Mouse (Mus musculus) bone marrow macrophage, adult 2 months (primary cell): ENCODE measurements around the gene Hmgcl.

ENCODE experiments used
- CTCF ChIP-seq: IDR thresholded peaks from 2 replicates; pipeline ENCODE4 v1.5.1; 2012; ENCODE audit warnings: low read depth, mild to moderate bottlenecking, low read length, moderate library complexity
- POLR2A ChIP-seq: IDR thresholded peaks from 2 replicates; pipeline ENCODE4 v1.6.1; 2012; ENCODE audit warnings: mild to moderate bottlenecking, low read depth, low read length, borderline replicate concordance

DNA sequence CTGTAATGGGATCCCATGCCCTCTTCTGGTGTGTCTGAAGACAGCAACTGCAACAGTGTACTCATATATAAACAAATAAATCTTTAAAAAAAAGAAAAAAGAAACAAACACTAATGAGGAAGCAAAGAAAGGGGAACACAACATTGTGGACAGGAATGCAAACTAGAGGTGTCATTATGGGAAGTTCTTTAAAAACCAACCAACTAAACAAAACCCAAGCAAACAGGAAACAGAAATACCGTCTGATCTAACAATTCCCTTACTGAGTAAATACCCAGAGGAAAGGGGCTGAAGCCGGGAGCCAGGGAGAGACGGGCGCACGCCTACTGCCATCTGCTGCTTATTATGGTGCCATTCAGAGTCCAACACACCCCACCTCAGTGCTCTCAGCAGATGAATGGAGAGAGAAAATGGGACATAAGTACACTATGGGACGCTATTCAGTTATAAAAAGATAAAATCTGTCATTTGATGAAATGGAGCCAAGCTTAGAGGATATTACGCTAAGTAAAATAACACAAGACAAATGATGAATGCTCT lies 35.3 kb downstream of the Hmgcl start:
- no peak for TF ChIP-seq POLR2A
- TF ChIP-seq CTCF = no peak
